Mouse (Mus musculus): Measurements from ENCODE around the gene B4galnt4. TPM values are rescaled to one million over a fixed set of nuclear protein-coding genes. Genes with fewer than 3 reads are reported as not detected.

B4galnt4 gene
- polyA plus RNA-seq, 1 experiment from 2014 or later, result 41.0 TPM

DNA sequence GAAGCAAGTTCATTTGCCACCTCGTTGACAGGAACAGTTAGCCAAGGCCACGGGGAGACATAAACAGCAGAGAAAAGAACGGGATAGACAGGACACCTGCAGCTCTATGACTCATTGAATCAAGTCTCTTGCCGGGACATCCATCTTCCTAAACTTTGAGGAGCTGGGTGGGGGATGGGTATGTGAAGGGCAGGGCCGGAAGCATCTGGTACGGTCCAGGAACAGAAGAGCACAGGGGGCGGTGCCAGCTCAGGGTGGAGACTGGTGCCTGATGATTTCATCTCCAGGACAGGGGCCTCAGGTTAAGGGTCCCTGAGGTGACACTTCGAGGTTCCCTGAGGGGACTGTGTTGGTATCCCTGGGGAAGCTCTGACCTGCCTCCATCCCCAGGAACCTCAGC lies 27.0 kb downstream of the B4galnt4 start:
- Histone ChIP-seq H3K27ac (replicated peaks) (no peak overlapping the region), H3K4me3 (no peak overlapping the region), H3K9ac (no peak overlapping the region), H3K4me2 (no peak overlapping the region), H3K4me1 (replicated peaks) (peaks cover 10% of the 10 kb centered on the region; the same call in 1 of the 2 replicates), H3K27me3 (peaks cover 57% of the 10 kb centered on the region), H3K9me3 (no peaks in the 10 kb centered on the region), H3K36me3 (no peaks in the 10 kb centered on the region)
- ATAC-seq (ENCODE audit: low read depth), result no peak
- WGBS, result 28% methylated on average over 8 of the region's 8 CpGs

DNA sequence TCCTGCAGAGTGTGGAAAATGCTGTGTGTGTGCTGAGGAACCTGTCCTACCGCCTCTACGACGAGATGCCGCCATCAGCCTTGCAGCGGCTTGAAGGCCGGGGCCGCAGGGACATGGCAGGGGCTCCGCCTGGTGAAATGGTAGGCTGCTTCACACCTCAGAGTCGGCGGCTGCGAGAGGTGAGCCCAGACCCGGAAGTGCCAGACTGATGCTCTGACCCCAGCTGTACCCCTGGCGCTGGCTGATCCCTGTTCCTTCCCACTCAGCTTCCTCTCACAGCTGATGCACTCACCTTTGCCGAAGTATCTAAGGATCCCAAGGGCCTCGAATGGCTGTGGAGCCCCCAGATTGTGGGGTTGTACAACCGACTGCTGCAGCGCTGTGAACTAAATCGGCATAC lies 27.6 kb downstream of the B4galnt4 start:
- Histone ChIP-seq H3K27ac (replicated peaks) (no peak overlapping the region), H3K4me3 (no peak overlapping the region), H3K27me3 (peaks cover 60% of the 10 kb centered on the region), H3K9me3 (no peaks in the 10 kb centered on the region), H3K9ac (no peak overlapping the region), H3K4me1 (replicated peaks) (peaks cover 10% of the 10 kb centered on the region; the same call in 1 of the 2 replicates), H3K4me2 (0 out of 2 replicates have a peak overlapping the region, but pooled peaks have one; percentile 25), H3K36me3 (no peaks in the 10 kb centered on the region)
- no peak for ATAC-seq (ENCODE audit: low read depth)
- WGBS, result 25% methylated on average over 18 of the region's 18 CpGs

DNA sequence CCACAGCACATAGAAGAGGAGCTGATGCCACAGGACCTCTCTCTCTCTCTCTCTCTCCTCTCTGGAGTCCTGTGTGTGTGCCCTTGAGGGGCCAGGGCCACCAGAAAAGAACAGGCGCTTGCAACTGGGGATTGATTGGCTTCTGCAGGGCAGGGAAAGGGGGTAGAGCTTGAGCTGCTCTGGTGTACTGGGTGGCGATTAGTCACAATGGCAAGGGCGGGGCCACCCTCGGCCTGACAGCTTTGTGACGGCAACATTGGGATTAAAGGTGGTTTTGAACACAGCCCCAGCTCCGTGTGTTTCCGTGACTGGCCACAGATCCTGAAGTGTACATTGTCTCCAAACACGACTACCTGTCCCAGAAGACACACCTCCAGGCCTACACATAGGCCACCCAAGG lies 29.3 kb downstream of the B4galnt4 start:
- no peak for ATAC-seq (ENCODE audit: low read depth)
- Histone ChIP-seq H3K27ac (replicated peaks) (no peak overlapping the region), H3K4me2 (no peak overlapping the region), H3K4me1 (replicated peaks) (peaks cover 10% of the 10 kb centered on the region; the same call in 1 of the 2 replicates), H3K4me3 (no peak overlapping the region), H3K36me3 (no peaks in the 10 kb centered on the region), H3K27me3 (peaks cover 60% of the 10 kb centered on the region), H3K9me3 (no peaks in the 10 kb centered on the region), H3K9ac (no peak overlapping the region)
- 62% methylated on average over 8 of the region's 8 CpGs for WGBS

DNA sequence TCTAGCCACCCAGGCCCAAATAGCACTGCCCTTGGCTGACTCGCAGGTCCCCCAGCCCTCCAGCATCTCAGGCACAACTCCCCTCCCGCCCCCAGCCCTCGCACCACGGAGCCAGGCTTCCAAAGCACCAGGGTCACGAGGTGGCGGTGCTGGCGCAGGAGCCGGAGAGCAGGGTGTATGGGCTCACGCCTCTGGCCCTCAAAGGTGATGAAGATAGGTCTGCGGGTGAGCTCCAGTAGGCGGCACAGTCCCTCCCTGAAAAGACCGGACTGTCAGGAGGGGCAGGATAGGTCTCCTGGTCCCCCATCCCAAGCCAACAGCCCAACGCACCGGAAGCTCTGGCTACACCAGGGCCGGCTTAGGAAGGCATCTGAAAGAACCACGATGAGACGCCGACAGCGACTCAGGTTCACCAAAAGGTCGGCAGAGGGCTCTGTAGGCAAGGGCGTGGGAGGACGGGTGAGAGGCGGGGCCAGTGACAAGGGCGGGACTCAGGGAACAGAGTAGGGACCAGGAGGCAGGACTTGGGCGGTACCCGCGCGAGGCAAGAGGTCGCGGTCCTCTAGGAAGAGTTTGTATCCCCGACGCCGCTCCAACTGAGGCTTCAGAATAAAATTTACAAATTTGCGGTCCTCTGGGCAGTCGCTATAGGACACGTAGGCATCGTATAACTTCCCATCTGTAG lies 31.3 kb downstream of the B4galnt4 start:
- peaks cover 53% of the 10 kb centered on the region for H3K27me3 ChIP-seq
- H3K27ac ChIP-seq (replicated peaks), result no peak overlapping the region
- H3K4me2 ChIP-seq, result peak overlapping the region; percentile 47
- ATAC-seq (ENCODE audit: low read depth), result peak; percentile 79
- no peaks in the 10 kb centered on the region for H3K36me3 ChIP-seq
- peaks cover 10% of the 10 kb centered on the region; the same call in 1 of the 2 replicates for H3K4me1 ChIP-seq (replicated peaks)
- 0 out of 2 replicates have a peak overlapping the region, but pooled peaks have one; percentile 4 for H3K9ac ChIP-seq
- WGBS, result 7% methylated on average over 37 of the region's 37 CpGs
- peak overlapping the region; percentile 23 for H3K4me3 ChIP-seq
- no peaks in the 10 kb centered on the region for H3K9me3 ChIP-seq

DNA sequence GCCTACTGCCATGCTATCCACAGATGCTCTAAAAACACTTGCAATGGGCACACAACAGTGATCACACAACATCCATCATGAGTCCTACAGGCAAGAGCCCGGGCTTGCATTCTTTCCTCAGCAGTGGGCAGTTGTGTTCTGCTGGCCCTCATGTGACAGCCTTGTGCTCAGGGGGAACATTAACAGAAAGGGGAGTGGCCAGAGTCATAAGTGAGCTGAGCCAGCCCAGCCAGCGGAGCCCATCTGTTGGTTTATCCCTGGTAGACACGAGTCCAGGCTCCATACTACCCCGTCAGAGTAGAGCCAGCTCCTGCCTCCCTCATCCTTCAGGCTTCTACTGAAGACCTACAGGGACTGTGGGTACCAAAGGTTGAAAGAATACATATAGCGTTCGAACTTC lies 33.0 kb downstream of the B4galnt4 start:
- Histone ChIP-seq H3K4me2 (no peak overlapping the region), H3K9ac (no peak overlapping the region), H3K27me3 (peaks cover 48% of the 10 kb centered on the region), H3K9me3 (no peaks in the 10 kb centered on the region), H3K4me1 (replicated peaks) (peaks cover 6% of the 10 kb centered on the region; the same call in 1 of the 2 replicates), H3K36me3 (no peaks in the 10 kb centered on the region), H3K27ac (replicated peaks) (no peak overlapping the region), H3K4me3 (no peak overlapping the region)
- 72% methylated on average over 6 of the region's 6 CpGs for WGBS
- ATAC-seq (ENCODE audit: low read depth), result no peak

DNA sequence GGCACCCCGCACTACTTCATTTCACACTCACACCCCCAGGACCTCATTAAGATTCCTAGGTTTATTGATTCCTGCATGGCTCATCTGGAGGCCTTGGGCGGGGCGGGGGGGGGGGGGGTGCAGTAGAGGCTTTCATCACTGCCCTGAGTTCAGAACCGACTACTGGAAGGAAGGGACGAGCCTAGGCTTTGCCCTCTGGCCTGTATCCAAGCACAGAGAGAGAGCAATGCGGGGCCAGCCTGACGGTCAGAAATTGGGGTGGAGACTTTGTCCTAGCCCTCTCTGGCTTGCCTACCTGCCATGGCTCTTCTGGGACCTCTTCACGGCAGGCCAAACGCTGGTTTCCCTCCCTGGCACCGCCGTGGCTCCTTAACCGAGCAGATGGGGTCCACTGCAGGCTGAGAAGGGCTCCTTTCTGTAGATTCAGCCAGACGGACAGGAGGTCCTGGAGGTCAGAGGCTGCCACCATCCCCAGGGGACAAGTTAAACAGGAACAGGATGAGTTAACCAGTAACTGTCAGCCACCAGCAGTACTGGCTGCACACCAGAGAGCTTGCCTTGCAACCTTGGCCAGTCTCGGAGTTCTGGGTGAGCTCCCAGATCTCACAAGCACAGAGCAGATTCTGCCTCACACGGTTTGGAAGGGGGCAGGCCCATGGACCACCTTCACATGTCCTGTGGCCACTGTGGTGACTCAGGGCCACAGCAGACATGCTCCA lies 33.7 kb downstream of the B4galnt4 start:
- H3K27me3 ChIP-seq, result peaks cover 48% of the 10 kb centered on the region
- H3K36me3 ChIP-seq, result no peaks in the 10 kb centered on the region
- H3K4me3 ChIP-seq, result no peak overlapping the region
- H3K9ac ChIP-seq, result no peak overlapping the region
- H3K9me3 ChIP-seq, result no peaks in the 10 kb centered on the region
- no peak for ATAC-seq (ENCODE audit: low read depth)
- 63% methylated on average over 15 of the region's 15 CpGs for WGBS
- H3K27ac ChIP-seq (replicated peaks), result no peak overlapping the region
- H3K4me2 ChIP-seq, result no peak overlapping the region
- peaks cover 10% of the 10 kb centered on the region for H3K4me1 ChIP-seq (replicated peaks)

DNA sequence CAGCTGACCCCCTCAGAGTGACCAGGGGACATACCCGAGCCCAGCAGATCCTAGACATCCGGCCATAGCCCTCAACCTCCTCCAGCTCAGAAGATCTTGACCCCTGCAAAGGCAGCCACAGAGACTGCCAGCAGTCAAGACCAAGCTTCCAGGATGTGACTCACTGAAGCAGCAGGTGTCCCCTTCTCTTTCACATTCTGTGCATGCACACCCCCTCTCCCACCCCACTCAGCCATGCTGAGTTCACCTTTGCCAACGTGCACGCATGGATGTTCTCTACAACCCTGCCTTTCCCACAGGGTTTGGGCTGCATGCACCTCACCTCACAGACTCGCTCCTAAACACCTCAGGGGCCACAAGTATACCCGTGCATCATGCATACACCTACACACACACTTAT lies 35.1 kb downstream of the B4galnt4 start:
- no peak overlapping the region for H3K27ac ChIP-seq (replicated peaks)
- ATAC-seq (ENCODE audit: low read depth), result no peak
- H3K4me2 ChIP-seq, result no peak overlapping the region
- H3K4me3 ChIP-seq, result no peak overlapping the region
- H3K9me3 ChIP-seq, result no peaks in the 10 kb centered on the region
- H3K36me3 ChIP-seq, result no peaks in the 10 kb centered on the region
- 88% methylated on average over 6 of the region's 6 CpGs for WGBS
- no peak overlapping the region for H3K9ac ChIP-seq
- H3K4me1 ChIP-seq (replicated peaks), result peaks cover 18% of the 10 kb centered on the region
- H3K27me3 ChIP-seq, result peaks cover 51% of the 10 kb centered on the region

DNA sequence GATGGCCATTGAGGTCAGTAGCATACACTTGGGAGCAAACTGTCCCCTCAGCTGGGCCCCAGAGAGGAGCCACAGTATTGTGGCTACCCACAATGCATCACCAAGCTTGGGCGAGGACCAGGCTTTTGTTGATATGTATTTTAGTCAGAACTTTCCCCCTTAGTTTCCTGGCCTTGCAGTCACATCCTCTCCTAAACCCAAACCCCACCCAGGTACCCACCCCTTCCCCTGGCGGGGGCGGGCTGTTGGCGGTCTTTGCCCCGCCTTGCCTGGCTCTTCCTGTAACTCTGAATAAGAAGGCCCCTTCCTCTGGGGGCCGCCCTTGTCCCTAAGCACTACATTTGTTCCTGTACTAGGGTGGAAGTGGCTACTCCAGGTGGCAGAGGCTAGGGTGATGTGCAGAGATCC lies 35.7 kb downstream of the B4galnt4 start:
- Histone ChIP-seq H3K4me3 (no peak overlapping the region), H3K4me2 (no peak overlapping the region), H3K36me3 (no peaks in the 10 kb centered on the region), H3K27me3 (peaks cover 51% of the 10 kb centered on the region), H3K9me3 (no peaks in the 10 kb centered on the region), H3K9ac (no peak overlapping the region), H3K27ac (replicated peaks) (no peak overlapping the region), H3K4me1 (replicated peaks) (peaks cover 18% of the 10 kb centered on the region)
- WGBS, result 47% methylated on average over 6 of the region's 6 CpGs
- ATAC-seq (ENCODE audit: low read depth), result no peak

DNA sequence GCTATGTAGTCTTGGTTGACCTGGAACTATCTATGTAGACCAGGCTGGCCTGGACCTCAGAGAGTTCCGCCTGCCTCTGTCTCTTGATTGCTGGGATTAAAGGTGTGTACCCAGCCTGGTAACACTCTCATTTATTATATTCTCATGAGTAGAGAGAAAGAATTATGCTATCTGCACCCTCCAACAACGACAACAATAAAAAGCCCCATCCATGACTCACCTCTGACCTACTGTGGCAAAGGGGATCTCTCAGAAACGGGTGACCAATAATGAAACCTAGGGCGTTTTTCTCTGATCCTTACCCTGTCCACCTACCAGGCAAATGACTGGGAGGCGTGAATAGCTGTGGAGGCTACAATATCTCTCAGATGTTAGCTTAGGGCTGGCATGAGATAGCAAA lies 36.3 kb downstream of the B4galnt4 start:
- no peaks in the 10 kb centered on the region for H3K36me3 ChIP-seq
- no peak overlapping the region for H3K27ac ChIP-seq (replicated peaks)
- peaks cover 52% of the 10 kb centered on the region for H3K27me3 ChIP-seq
- 81% methylated on average over 5 of the region's 5 CpGs for WGBS
- no peaks in the 10 kb centered on the region for H3K9me3 ChIP-seq
- no peak overlapping the region for H3K9ac ChIP-seq
- H3K4me3 ChIP-seq, result no peak overlapping the region
- H3K4me2 ChIP-seq, result no peak overlapping the region
- peaks cover 18% of the 10 kb centered on the region for H3K4me1 ChIP-seq (replicated peaks)
- no peak for ATAC-seq (ENCODE audit: low read depth)

DNA sequence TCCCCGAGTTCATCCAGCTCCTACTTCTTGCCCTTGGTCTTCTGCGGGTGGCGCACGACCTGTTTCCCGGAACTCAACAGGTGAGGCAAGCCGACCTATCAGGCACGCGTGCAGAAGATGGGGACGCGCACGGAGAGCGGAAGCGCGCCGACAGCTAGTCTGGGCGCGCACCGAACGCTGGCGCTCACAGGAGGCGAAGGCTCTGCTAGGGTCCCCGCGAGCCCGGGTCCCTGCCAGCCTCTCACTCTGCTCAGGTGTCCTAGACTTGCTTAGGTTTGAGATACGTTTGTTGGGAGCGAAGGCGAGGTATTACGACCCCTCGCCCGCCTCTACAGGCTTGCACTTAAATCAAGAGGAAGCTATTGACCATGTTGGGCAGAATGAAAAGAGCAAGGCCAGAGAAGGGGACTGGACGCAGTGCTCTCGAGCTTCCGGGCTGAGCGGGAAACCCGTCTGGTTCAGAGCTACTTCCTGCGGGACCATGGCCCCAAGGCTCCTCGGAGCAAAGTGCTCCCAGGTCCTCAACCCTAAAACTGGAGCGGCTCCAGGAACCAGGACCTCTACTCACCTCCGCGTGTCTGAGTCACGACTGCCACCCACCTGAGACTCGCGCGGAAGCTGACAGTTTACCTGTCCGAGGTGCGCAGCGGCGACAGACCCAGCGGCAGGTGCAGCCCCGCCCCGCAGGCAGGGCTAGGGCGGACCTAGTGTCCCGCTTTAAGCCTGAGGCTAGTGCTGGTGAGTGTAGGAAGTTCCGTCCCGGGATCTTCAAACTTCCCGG lies 39.2 kb downstream of the B4galnt4 start, which contains the start of gene Sigirr:
TSS of gene Sigirr (minus strand) at position 662 of the 781 bp plus-strand sequence.
- peak; percentile 59; the same call in 1 of the 2 replicates for ATAC-seq (ENCODE audit: low read depth)
- Histone ChIP-seq H3K9me3 (no peaks in the 10 kb centered on the region), H3K36me3 (no peaks in the 10 kb centered on the region), H3K4me1 (replicated peaks) (peaks cover 12% of the 10 kb centered on the region), H3K4me2 (peak within 1 kb of the TSS; percentile 67), H3K27ac (replicated peaks) (no peak within 1 kb of the TSS), H3K9ac (peak within 1 kb of the TSS; percentile 55), H3K27me3 (peaks cover 51% of the 10 kb centered on the region), H3K4me3 (peak within 1 kb of the TSS; percentile 39)
- 2% methylated on average over 56 of the region's 56 CpGs for WGBS

DNA sequence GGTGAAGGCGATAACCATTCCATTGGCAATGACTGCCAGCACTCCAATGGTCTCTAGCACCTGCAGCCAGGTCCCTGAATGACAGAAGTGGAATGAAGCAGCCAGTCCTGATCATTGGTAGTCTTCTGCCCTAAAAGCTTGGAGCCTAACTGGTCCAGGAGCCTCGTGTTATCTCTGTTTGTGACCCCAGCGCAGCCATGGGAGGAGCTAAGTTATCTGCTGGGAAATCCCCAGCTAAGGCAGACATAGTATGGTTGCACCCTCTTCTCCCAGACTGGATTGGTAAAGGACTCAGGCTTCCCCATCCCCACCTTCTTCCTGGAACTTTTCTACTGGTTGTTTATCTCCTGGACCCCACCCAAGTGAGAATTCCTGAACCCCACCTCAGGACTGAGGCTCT lies 42.3 kb downstream of the B4galnt4 start:
- H3K9me3 ChIP-seq, result no peaks in the 10 kb centered on the region
- H3K9ac ChIP-seq, result no peak overlapping the region
- no peak overlapping the region for H3K27ac ChIP-seq (replicated peaks)
- no peaks in the 10 kb centered on the region for H3K36me3 ChIP-seq
- ATAC-seq (ENCODE audit: low read depth), result no peak
- H3K4me2 ChIP-seq, result no peak overlapping the region
- H3K27me3 ChIP-seq, result peaks cover 46% of the 10 kb centered on the region
- H3K4me1 ChIP-seq (replicated peaks), result peaks cover 12% of the 10 kb centered on the region
- no peak overlapping the region for H3K4me3 ChIP-seq
- 75% methylated on average over 3 of the region's 3 CpGs for WGBS

DNA sequence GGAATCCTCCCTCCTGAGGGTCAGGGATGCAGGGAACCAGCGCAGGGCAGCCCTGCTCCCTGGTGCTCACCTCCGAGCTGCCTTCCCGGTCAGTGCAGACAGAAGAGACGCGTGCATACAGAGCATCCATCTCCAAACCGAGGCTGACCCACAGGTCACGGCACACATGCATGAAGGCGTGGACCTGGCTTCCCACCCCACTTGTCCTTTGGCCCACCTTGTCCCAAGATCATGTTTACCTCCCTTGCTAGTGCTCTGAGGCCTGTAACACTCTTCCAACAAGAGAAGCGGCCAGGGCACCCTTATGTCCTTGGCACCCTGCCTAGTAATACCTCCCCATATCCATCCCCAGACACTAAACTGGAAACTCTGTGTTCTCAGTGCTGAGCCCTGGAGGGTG lies 55.0 kb downstream of the B4galnt4 start:
- no peak overlapping the region for H3K27ac ChIP-seq (replicated peaks)
- no peak overlapping the region for H3K4me2 ChIP-seq
- H3K27me3 ChIP-seq, result peaks cover 11% of the 10 kb centered on the region
- H3K4me3 ChIP-seq, result no peak overlapping the region
- ATAC-seq (ENCODE audit: low read depth), result no peak
- no peaks in the 10 kb centered on the region for H3K36me3 ChIP-seq
- WGBS, result 91% methylated on average over 9 of the region's 9 CpGs
- H3K4me1 ChIP-seq (replicated peaks), result no peaks in the 10 kb centered on the region
- H3K9me3 ChIP-seq, result no peaks in the 10 kb centered on the region
- no peak overlapping the region for H3K9ac ChIP-seq
